Mouse (Mus musculus) ES-Bruce4 (cell line): ENCODE results near the gene Atp1a1.

Experiments used
- CTCF ChIP-seq: IDR thresholded peaks from one replicate; pipeline ENCODE4 v1.8.1; 2011; ENCODE audit warnings: low read depth, low read length
- EP300 ChIP-seq: IDR thresholded peaks from 2 replicates; pipeline ENCODE4 v1.6.1; 2011; ENCODE audit warnings: low read depth, low read length; ENCODE audit not compliant: insufficient read depth
- POLR2A ChIP-seq: IDR thresholded peaks from one replicate; pipeline ENCODE4 v1.8.1; 2011; ENCODE audit warnings: low read length; ENCODE audit not compliant: insufficient read depth

DNA sequence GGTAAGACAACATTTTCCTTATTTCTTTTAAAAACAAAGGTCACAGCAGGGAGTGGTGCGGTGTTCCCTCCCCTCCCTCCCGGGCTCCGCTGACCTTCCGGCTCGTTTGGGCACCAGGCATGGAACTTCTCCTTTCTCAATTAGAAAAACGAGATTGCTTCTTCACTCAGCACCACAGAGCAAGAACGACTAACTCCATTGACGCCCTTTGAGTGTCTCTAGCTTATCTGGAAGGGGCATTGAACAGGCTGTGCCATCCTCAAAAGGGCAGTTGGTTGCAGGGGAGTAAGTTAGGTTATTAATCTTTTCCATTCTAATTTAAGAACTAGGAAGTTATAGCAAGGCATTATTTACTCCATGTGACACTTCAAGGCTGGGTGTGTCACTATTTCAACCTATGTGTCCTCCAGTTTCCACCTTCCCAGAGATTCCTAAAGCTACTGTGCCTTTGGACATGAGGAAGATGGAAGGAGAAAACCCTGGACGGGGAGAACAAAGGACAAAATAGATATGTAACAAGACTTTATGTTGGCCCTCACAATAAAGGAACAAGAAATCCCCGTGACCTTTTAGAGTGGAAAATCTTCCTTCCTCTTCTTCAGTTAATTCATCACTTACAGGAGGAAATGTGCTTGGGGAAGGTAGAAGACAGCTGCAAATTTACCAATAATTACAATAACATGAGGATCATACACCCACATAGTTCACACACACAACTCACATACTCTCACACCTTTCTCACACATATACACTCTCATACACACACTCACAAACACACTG, 7.0 kb downstream of the Atp1a1 start:
- TF ChIP-seq EP300 (no peak), POLR2A (no peak), CTCF (no peak)
